Comparison of ENCODE assay signal across 21 mouse cellular contexts in genomic region chr10:17860701-17861480, GRCm38 (mm10).
DNase-seq lines count a peak whose midpoint lies in the region; ATAC-seq lines count a peak whose summit lies in the region.
"Had no signal": no experiment of that assay in that cellular context is flagged by ENCODE, and none has a peak within 500 bp of the region (broad histone marks: within the 10 kb centered on the region; RNA-seq: fewer than 3 reads in every experiment).

No protein-coding gene starts in this region.

- no peaks in the 10 kb centered on the region for H3K36me3 ChIP-seq in hindbrain, embryonic 10.5 days
- H3K36me3 ChIP-seq: embryonic facial prominence, embryonic 13.5 days; hindbrain, embryonic 15.5 days; neural tube, embryonic 12.5 days; stomach, embryonic 15.5 days had no signal

- H3K4me1 ChIP-seq in hindbrain, embryonic 10.5 days (replicated peaks) = no peaks in the 10 kb centered on the region
- H3K4me1 ChIP-seq: embryonic facial prominence, embryonic 13.5 days; hindbrain, embryonic 15.5 days; neural tube, embryonic 12.5 days; stomach, embryonic 15.5 days had no signal

- peak; percentile 37 for ATAC-seq in CD4-positive, CD25-positive, alpha-beta regulatory T cell, adult 4 months
- ATAC-seq: forebrain, embryonic 14.5 days had no signal

- no peaks in the 10 kb centered on the region for H3K9me3 ChIP-seq in hindbrain, embryonic 10.5 days
- H3K9me3 ChIP-seq: embryonic facial prominence, embryonic 13.5 days; neural tube, embryonic 12.5 days; stomach, embryonic 15.5 days had no signal

- DNase-seq in heart, adult 11 months = peak; percentile 56
- no peak for DNase-seq in heart, postnatal 14 days
- DNase-seq in 3134 (ENCODE audit: extremely low read depth, insufficient read length, low spot score) = peak; percentile 59
- DNase-seq in induced T-regulatory cell, adult 2 months (ENCODE audit: low read depth) = peak; percentile 31
- no peak for DNase-seq in hindbrain, embryonic 10.5 days (ENCODE audit: low spot score)
- DNase-seq in testis, postnatal 10 days (ENCODE audit: low spot score) = no peak
- DNase-seq: cerebellum, adult 2 months; heart, postnatal 10 days; kidney, adult 2 months; kidney, postnatal 36 days; lung, embryonic 14.5 days; retina, postnatal 1 day; spleen, adult 18-20 months; thymus, postnatal 25 days had no signal

- 88% methylated on average over 6 of the region's 6 CpGs for WGBS in hindbrain, embryonic 10.5 days

- no peak overlapping the region for H3K27ac ChIP-seq in hindbrain, embryonic 10.5 days
- H3K27ac ChIP-seq: embryonic facial prominence, embryonic 13.5 days; hindbrain, embryonic 15.5 days; neural tube, embryonic 12.5 days; stomach, embryonic 15.5 days had no signal

- intact Hi-C loops in heart, postnatal 14 days (cut with DNase I) = no loop called here

- no peak overlapping the region for H3K4me3 ChIP-seq in hindbrain, embryonic 10.5 days
- H3K4me3 ChIP-seq: embryonic facial prominence, embryonic 13.5 days; hindbrain, embryonic 15.5 days; neural tube, embryonic 12.5 days; stomach, embryonic 15.5 days had no signal

- no peaks in the 10 kb centered on the region for H3K27me3 ChIP-seq in hindbrain, embryonic 10.5 days (ENCODE audit: insufficient read depth, poor library complexity, severe bottlenecking)
- H3K27me3 ChIP-seq: CH12.LX; embryonic facial prominence, embryonic 13.5 days; hindbrain, embryonic 15.5 days; neural tube, embryonic 12.5 days; stomach, embryonic 15.5 days had no signal

Comparison
In these comparisons a context has a peak if more than half of its experiments do, and no peak if none do; other contexts are left out.
1. DNase-seq: peak in heart, adult 11 months (single experiment), 3134 (single experiment) and induced T-regulatory cell, adult 2 months (single experiment); none in heart, postnatal 14 days (0 of 2), hindbrain, embryonic 10.5 days (single experiment) and testis, postnatal 10 days (single experiment).